Mouse (Mus musculus): Measurements from ENCODE around the gene Thada.
"Not testable (repeated sequence)": the region's sequence is repeated elsewhere in the genome, so short reads cannot be mapped to it uniquely, and the experiment has no call there.

GRCm38 (mm10) chr17:84187264-84187663 lies 278.7 kb downstream of the Thada start:
- not testable (repeated sequence) for TF ChIP-seq CTCF (conservative IDR thresholded peaks at IDR 0.05; ENCODE audit: insufficient read depth, insufficient read length, low read depth, low read length); POLR2A (IDR thresholded peaks at IDR 0.05; ENCODE audit: low read depth, low read length)
